Mouse (Mus musculus): ENCODE measurements around the gene Mgam. TPM values are rescaled to one million over a fixed set of nuclear protein-coding genes. Genes with fewer than 3 reads are reported as not detected.

Gene Mgam
- polyA plus RNA-seq (2014; fragmentation: Illumina TruSeq; extraction: RNeasy Lipid Tissue Mini Kit (QIAGEN cat#74804); ENCODE audit: low read depth, low replicate concordance): 128 TPM

DNA sequence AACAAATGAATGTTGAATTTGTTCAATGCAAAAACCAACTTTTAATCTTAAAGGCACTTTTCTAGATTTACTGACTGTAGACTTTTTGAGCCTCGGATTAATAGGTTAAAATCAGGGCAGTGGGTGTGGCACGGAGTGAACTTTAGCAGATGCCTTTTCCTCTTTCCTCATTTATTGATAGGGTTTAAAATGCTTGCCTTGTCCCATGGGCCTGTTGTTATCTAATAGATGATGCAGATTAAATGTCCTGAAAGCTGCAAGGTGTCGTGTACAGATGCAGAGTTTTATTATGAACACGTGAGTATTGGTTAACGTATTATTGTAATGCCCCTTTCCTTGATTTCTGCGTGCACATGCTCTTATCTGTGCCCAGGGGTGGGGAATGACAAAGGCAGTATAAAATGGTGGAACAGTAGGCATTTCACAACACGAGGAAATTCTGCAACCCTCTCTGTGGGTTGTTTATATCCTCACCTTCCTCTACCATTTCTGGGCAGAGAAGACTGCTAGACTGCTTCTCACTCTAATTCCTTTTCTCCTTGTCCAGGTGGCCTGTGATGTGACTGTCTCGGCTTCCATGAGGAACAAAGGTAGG is at the start of gene Mgam:
Mgam (plus strand) TSS at position 426 of the 595 bp plus-strand sequence.

GRCm38 (mm10) chr6:40585645-40586044 is 43.0 kb upstream of the Mgam start, which contains the start of gene Clec5a:
Gene Clec5a, minus strand, starts transcription at chr6:40585821.

GRCm38 (mm10) chr6:40613260-40613852 is 15.3 kb upstream of the Mgam start, which contains the start of gene Tas2r138:
Gene Tas2r138, minus strand, starts transcription at chr6:40613310.

Other genes with a start within 250 kb of the Mgam start
- gene E330009J07Rik, start 192.7 kb upstream of the Mgam start, polyA plus RNA-seq (2014; fragmentation: Illumina TruSeq; extraction: RNeasy Lipid Tissue Mini Kit (QIAGEN cat#74804); ENCODE audit: low read depth, low replicate concordance): 6.8 TPM
- not detected for gene Wee2, start 189.7 kb upstream of the Mgam start, polyA plus RNA-seq (2014; fragmentation: Illumina TruSeq; extraction: RNeasy Lipid Tissue Mini Kit (QIAGEN cat#74804); ENCODE audit: low read depth, low replicate concordance)
- 86.3 TPM for gene Ssbp1, start 157.5 kb upstream of the Mgam start, polyA plus RNA-seq (2014; fragmentation: Illumina TruSeq; extraction: RNeasy Lipid Tissue Mini Kit (QIAGEN cat#74804); ENCODE audit: low read depth, low replicate concordance)
- not detected for gene Tas2r137, start 137.6 kb upstream of the Mgam start, polyA plus RNA-seq (2014; fragmentation: Illumina TruSeq; extraction: RNeasy Lipid Tissue Mini Kit (QIAGEN cat#74804); ENCODE audit: low read depth, low replicate concordance)
- gene Tas2r108, start 135.3 kb upstream of the Mgam start, polyA plus RNA-seq (2014; fragmentation: Illumina TruSeq; extraction: RNeasy Lipid Tissue Mini Kit (QIAGEN cat#74804); ENCODE audit: low read depth, low replicate concordance): not detected
- gene Prss37, start 109.3 kb upstream of the Mgam start, polyA plus RNA-seq (2014; fragmentation: Illumina TruSeq; extraction: RNeasy Lipid Tissue Mini Kit (QIAGEN cat#74804); ENCODE audit: low read depth, low replicate concordance): not detected
- not detected for gene Olfr461, start 73.8 kb upstream of the Mgam start, polyA plus RNA-seq (2014; fragmentation: Illumina TruSeq; extraction: RNeasy Lipid Tissue Mini Kit (QIAGEN cat#74804); ENCODE audit: low read depth, low replicate concordance)
- gene Olfr460, start 59.3 kb upstream of the Mgam start, polyA plus RNA-seq (2014; fragmentation: Illumina TruSeq; extraction: RNeasy Lipid Tissue Mini Kit (QIAGEN cat#74804); ENCODE audit: low read depth, low replicate concordance): not detected
- gene Clec5a, start 43.0 kb upstream of the Mgam start, polyA plus RNA-seq (2014; fragmentation: Illumina TruSeq; extraction: RNeasy Lipid Tissue Mini Kit (QIAGEN cat#74804); ENCODE audit: low read depth, low replicate concordance): 0.61 TPM
- not detected for gene Tas2r138, start 15.5 kb upstream of the Mgam start, polyA plus RNA-seq (2014; fragmentation: Illumina TruSeq; extraction: RNeasy Lipid Tissue Mini Kit (QIAGEN cat#74804); ENCODE audit: low read depth, low replicate concordance)